Mouse (Mus musculus) intestine, postnatal 0 days (tissue): ENCODE measurements around the gene Cyp2s1. TPM values are rescaled to one million over a fixed set of nuclear protein-coding genes. Genes with fewer than 3 reads are reported as not detected.

Experiments used
- ATAC-seq: fragments of 200-750 bp; cut with Nextera tagmentation; 2 replicates; pipeline ENCODE4 v1.8.0; 2017; ENCODE audit warnings: mild to moderate bottlenecking, moderate TSS enrichment, moderate library complexity
- H3K27ac ChIP-seq: fragments of 300-500 bp; sonication (generic); 2 replicates; pipeline ENCODE4 v1.5.1; 2014; ENCODE audit warnings: mild to moderate bottlenecking, low read depth, low read length, moderate library complexity
- H3K27me3 ChIP-seq: fragments of 300-500 bp; sonication (generic); replicated peaks from 2 replicates; pipeline ENCODE4 v1.6.1; 2014; ENCODE audit warnings: low read length, mixed read lengths; ENCODE audit not compliant: control insufficient read depth, insufficient read depth
- H3K36me3 ChIP-seq: fragments of 300-500 bp; sonication (generic); 2 replicates; pipeline ENCODE4 v1.6.1; 2014; ENCODE audit warnings: mild to moderate bottlenecking, moderate library complexity; ENCODE audit not compliant: control insufficient read depth, insufficient read depth
- H3K4me1 ChIP-seq: fragments of 300-500 bp; sonication (generic); replicated peaks from 2 replicates; pipeline ENCODE4 v1.6.1; 2014; ENCODE audit warnings: antibody characterized with exemption, low read length, mixed read lengths; ENCODE audit not compliant: control insufficient read depth, insufficient read depth
- H3K4me2 ChIP-seq: fragments of 300-500 bp; sonication (generic); replicated peaks from 2 replicates; pipeline ENCODE4 v1.6.1; 2014; ENCODE audit warnings: low read depth, mild to moderate bottlenecking, moderate library complexity
- H3K4me3 ChIP-seq: fragments of 300-500 bp; sonication (generic); 2 replicates; pipeline ENCODE4 v1.5.1; 2014; ENCODE audit warnings: low read depth, low read length
- H3K9ac ChIP-seq: fragments of 300-500 bp; sonication (generic); 2 replicates; pipeline ENCODE4 v1.6.1; 2014; ENCODE audit warnings: mild to moderate bottlenecking, low read depth, low read length
- H3K9me3 ChIP-seq: fragments of 300-500 bp; sonication (generic); 2 replicates; pipeline ENCODE4 v1.6.1; 2016; ENCODE audit warnings: mixed run types; ENCODE audit not compliant: control insufficient read depth
- CTCF ChIP-seq: sonication (generic); IDR thresholded peaks from 2 replicates; pipeline ENCODE4 v1.5.1; 2016; ENCODE audit warnings: low read depth, mild to moderate bottlenecking, control low read depth, antibody characterized with exemption, moderate library complexity
- WGBS: fragments of 180-500 bp; shearing (Covaris S2); extraction: QIAGEN DNeasy Blood & Tissue Kit; methylation state at CpG from one replicate; pipeline ENCODE4 v1.1.7; 2014; 5-methylcytosine and 5-hydroxymethylcytosine counted together
- polyA plus RNA-seq: library from polyadenylated mRNA; unstranded; fragments of >200 nt; fragmentation: Nextera tagmentation; extraction: Ambion mirVana; gene quantifications from 2 replicates; pipeline ENCODE4 v1.2.1, GENCODE M21; 2015

The Cyp2s1 gene
- polyA plus RNA-seq, 1 experiment from 2014 or later, result 9.7 TPM

DNA sequence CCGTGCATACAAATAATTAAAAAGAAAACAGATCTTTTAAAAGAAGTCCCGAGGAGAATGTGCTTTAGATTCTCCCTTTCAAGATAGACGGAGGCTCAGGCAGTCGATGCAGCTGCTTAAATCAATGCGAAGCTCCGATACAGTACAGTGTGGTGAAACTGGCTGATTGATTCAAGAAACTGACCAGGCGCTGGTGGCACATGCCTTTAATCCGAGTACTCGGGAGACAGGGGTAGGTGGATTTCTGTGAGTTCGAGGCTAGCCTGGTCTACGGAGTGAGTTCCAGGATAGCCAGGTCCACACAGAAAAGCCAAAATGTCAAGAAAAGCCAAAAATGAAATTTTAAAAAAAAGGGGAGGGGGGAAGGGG, 31.7 kb upstream of the Cyp2s1 start:
- Histone ChIP-seq H3K27me3 (no peaks in the 10 kb centered on the region), H3K27ac (no peak overlapping the region), H3K4me3 (peak overlapping the region; percentile 54), H3K9ac (peak overlapping the region; percentile 55), H3K9me3 (no peaks in the 10 kb centered on the region), H3K4me2 (peak overlapping the region; percentile 80), H3K4me1 (no peaks in the 10 kb centered on the region), H3K36me3 (no peaks in the 10 kb centered on the region)
- peak; percentile 53 for ATAC-seq
- TF ChIP-seq CTCF, result no peak
- WGBS, result 35% methylated on average over 11 of the region's 11 CpGs

DNA sequence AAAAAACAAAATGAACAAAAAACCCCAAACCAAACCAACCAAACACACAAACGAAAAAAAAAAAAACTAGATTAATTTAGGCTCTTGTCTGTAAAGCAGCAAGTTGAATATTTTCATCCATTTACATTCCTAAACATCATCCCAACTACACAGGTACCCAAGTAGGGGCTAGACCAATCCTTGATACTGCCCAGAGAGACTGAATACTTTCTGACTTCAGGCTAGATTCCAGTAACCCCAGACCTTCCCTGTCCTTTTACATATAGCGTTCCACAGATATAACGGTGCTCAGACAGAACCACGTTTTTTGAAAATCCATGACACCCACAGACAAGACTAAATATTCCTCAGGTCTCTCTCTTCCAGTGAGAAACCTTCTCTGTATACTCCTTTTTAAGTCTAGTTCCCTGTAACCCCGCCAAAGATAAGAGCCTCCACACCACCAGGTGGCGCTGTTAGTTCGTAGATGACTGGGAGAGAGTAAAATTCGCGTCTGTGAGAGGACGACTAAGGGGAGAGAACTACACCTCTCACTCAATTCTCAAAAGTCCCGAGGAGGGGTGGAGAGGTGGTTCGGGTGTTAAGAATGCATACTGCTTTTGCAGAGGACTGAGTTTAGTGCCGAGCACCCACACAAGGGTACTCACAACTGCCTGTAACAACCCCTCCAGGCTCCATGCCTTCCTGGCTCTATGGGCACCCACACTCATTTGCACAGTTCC, 31.2 kb upstream of the Cyp2s1 start:
- no peak overlapping the region for H3K27ac ChIP-seq
- TF ChIP-seq CTCF, result peak; percentile 83
- WGBS, result 14% methylated on average over 13 of the region's 13 CpGs

DNA sequence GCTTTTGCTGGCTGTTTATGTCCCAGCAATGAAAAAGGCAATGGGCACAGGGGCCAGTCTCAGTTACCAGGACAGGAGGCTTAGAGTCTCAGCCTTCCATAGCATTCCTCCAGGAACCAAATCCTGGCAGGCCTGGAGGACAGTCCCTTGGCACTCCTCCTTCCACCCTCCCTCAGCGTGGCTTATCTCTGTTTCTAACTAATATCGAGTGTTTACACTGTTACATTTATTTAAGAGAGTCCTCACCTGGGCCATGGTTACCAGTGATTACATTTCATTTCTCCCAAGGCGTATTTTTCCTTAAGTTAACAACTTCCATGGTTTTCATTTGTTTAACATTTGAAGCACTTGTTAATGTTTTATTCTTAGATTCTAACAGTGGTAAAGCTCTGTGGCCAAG, 28.2 kb upstream of the Cyp2s1 start:
- H3K4me2 ChIP-seq, result no peak overlapping the region
- no peaks in the 10 kb centered on the region for H3K36me3 ChIP-seq
- no peak overlapping the region for H3K9ac ChIP-seq
- no peak for TF ChIP-seq CTCF
- H3K27me3 ChIP-seq, result no peaks in the 10 kb centered on the region
- no peak overlapping the region for H3K27ac ChIP-seq
- no peak for ATAC-seq
- WGBS, result 30% methylated on average over 3 of the region's 3 CpGs
- H3K4me3 ChIP-seq, result no peak overlapping the region
- no peaks in the 10 kb centered on the region for H3K4me1 ChIP-seq
- no peaks in the 10 kb centered on the region for H3K9me3 ChIP-seq

More for the DNA sequence above, 31.2 kb upstream of the Cyp2s1 start:
- Histone ChIP-seq H3K36me3 (no peaks in the 10 kb centered on the region), H3K27me3 (no peaks in the 10 kb centered on the region), H3K9ac (peak overlapping the region; percentile 55), H3K9me3 (no peaks in the 10 kb centered on the region), H3K4me1 (no peaks in the 10 kb centered on the region), H3K4me2 (peak overlapping the region; percentile 80), H3K4me3 (peak overlapping the region; percentile 54)
- ATAC-seq, result peak; percentile 78

DNA sequence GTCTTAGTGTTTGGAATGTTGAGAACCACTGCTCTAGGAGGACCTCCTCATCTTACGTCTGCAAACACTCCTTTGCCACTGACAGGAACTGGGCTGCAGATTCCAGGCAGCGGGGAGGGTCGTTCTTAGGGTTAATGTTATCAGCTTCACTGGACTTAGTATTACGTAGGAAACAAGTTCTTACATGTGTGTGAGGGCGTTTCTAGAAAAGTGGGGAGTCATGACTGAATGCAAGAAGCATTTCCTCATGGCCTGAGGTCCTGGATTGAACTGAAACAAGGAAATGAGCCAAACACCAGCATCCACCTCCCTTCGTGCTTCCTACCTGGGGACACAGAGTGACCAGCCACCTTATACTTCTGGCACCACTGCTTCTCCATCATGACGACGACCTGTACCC, 27.7 kb upstream of the Cyp2s1 start:
- Histone ChIP-seq H3K9ac (no peak overlapping the region), H3K9me3 (no peaks in the 10 kb centered on the region), H3K4me2 (no peak overlapping the region), H3K36me3 (no peaks in the 10 kb centered on the region), H3K4me3 (no peak overlapping the region), H3K27ac (no peak overlapping the region), H3K4me1 (no peaks in the 10 kb centered on the region), H3K27me3 (no peaks in the 10 kb centered on the region)
- WGBS, result 48% methylated on average over 8 of the region's 8 CpGs
- ATAC-seq, result 0 out of 2 replicates have a peak, but pooled peaks have one; percentile 20
- TF ChIP-seq CTCF, result no peak

DNA sequence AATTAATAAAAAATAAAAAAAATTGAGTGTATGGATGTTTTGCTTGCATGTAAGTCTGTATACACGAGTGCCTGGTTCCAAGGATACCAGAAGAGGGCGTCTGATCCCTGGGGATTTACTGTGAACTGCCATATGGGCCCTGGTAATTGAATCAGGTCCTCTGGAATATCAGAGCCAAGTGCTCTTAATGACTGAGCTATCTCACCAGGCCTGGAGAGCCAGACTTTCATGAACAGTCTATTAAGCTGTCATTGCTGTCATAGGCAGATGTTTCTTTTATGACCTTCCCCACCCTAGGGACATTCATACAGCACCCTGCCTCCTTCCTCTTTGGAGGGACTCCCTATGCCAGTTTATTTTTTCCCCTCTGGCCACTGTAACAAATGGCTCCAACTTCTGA, 26.8 kb upstream of the Cyp2s1 start:
- Histone ChIP-seq H3K9me3 (no peaks in the 10 kb centered on the region), H3K4me1 (no peaks in the 10 kb centered on the region), H3K36me3 (no peaks in the 10 kb centered on the region), H3K4me3 (no peak overlapping the region), H3K9ac (no peak overlapping the region), H3K27ac (no peak overlapping the region), H3K27me3 (no peaks in the 10 kb centered on the region), H3K4me2 (no peak overlapping the region)
- ATAC-seq, result no peak
- WGBS, result 37% methylated on average over 2 of the region's 2 CpGs
- peak; percentile 44 for TF ChIP-seq CTCF

DNA sequence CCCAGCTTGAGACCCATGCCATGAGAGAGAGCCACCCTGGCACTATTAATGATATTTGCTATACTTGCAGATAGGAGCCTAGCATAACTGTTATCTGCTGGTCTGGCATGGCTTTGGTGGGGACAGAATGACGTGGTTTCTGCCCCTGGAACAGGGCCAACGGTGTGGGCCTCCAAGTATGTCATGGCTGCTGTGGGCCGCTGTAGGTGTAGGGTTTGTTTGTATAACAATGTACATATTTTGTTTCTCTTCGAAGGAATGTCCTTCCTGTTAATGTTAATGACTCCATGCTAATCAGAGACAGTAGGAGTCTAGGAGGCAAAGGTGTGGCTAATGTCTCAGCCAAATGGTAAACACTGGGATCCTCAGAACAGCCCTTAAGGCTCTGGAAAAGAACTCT, 24.2 kb upstream of the Cyp2s1 start:
- 0 out of 2 replicates have a peak, but pooled peaks have one; percentile 12 for ATAC-seq
- TF ChIP-seq CTCF, result no peak
- Histone ChIP-seq H3K4me3 (no peak overlapping the region), H3K4me1 (no peaks in the 10 kb centered on the region), H3K9ac (no peak overlapping the region), H3K27ac (no peak overlapping the region), H3K4me2 (no peak overlapping the region), H3K9me3 (no peaks in the 10 kb centered on the region), H3K36me3 (no peaks in the 10 kb centered on the region), H3K27me3 (no peaks in the 10 kb centered on the region)
- WGBS, result 37% methylated on average over 4 of the region's 4 CpGs
